Mouse (Mus musculus): ENCODE measurements around the gene Nelfcd. TPM values are rescaled to one million over a fixed set of nuclear protein-coding genes. Genes with fewer than 3 reads are reported as not detected.

The Nelfcd gene
- total RNA-seq (2021): 10 to 100 TPM; 50.3 to 51.2 TPM
- long read RNA-seq, transcript Nelfcd-202 (15 exons, 2,279 nt): major isoform, 91 of 119 reads
- long read RNA-seq, partial matches to known transcripts: 4 of 119 reads
- long read RNA-seq, other reads (novel, unspliced or antisense): 23 of 119 reads

DNA sequence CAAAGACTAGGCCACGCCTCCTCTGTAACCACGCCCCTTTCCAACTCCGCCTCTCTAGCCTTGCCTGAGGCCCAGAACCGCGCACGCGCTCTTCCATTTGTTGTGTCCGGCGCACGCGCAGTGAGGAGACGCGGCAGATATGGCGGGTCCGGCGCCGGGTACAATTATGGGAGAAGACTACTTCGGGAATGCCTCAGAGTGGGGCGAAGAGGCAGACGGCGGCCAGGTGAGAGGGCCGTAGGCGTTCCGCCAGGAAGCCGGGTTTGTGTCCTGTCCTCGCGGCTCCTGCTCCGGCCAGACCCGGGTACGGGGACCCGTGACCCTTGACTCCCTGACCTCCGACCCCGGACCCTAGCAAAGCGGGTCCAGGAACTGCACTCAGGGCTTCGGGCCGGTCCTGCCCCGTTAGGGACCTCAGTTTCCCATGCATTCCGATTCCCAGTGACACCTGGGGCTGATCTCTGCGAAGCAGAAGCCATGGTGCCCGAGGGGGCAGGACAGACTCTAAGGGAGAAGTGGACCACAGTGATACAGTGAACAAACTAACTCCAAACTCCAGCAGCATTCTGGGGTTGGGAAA, at the start of gene Nelfcd:
TSS of gene Nelfcd (plus strand) at position 74 of the 580 bp plus-strand sequence.
- peak; percentile 87 to 96 for DNase-seq (ENCODE audit: low spot score in 2 of 2)

DNA sequence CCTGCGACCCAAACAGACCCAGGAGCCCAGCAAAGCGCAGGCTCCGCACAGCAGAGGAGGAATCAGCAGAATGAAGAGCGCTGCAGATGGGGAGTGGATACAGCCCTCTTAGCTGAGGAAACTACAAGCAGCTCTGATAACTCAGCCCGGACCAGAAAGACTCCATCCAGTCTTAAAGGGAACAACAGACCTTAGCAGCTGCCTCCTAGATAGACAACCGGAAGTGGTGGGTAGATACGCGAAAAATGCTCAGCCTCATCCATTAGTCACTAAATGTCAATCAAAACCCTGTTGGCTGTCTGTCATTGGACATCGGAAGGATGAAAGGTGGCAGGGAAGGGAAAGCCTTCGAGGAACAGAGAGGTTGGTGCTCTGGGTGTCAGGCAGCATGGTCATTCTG, 49.0 kb upstream of the Nelfcd start:
- no peak for DNase-seq (ENCODE audit: low spot score in 2 of 2)

DNA sequence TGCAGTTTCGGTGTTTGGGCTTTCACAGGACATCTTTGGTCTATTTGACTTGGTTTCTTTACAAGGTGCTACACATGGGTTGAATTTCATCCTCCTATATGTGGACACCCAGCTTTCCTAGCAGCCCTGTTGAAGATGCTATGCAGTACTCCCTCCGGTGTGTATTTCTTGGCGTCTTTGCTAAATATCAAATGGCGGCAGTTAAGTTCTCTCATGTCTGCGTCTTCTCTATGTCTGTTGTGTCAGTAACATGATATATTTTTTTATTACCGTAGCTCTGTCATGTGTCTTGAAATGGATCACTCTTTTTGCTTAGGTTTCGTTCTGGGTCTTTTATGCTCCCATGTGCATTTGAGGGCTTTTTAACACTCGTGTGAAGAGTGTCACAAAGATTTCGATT, 34.6 kb upstream of the Nelfcd start:
- no peak for DNase-seq (ENCODE audit: low spot score in 2 of 2)

DNA sequence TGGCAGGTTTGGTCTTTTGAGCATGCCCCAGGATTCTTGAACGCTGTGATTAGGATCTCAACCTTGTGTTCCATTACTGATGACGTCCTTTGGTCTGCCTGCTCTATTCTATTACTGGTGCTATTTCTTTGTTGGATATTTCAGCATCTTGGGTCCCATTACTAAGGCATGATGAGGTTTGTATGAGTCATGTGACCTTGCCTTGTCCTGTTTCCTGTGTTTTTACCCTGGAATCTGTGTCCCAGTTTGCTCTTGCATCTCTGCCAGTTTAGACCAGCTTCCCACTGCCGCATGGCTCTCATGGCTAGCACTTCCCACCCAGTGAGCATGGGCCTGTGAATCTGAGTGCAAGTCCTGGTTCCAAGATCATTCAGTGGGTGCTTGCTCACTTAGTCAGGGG, 23.7 kb upstream of the Nelfcd start:
- DNase-seq (ENCODE audit: low spot score in 2 of 2): no peak

DNA sequence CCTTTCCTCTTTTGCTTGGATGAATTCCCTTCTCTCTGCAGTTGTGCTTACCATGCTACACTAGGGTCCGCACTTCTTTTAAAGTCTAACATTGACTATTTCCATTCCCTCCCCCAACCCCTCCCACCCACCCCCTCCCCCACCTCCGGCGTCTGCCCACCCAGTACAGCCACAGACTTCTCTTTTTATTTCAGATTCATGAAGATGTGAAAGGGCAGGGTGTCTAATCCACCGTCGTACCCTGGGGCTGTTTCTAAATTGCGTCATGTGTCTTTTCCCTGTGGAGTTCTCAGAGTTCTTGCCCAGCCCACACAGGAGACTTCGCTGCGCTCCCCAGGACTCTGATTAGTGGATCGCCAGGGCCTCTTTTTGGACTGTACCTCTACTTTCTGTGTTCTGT, 23.1 kb upstream of the Nelfcd start:
- no peak for DNase-seq (ENCODE audit: low spot score in 2 of 2)

DNA sequence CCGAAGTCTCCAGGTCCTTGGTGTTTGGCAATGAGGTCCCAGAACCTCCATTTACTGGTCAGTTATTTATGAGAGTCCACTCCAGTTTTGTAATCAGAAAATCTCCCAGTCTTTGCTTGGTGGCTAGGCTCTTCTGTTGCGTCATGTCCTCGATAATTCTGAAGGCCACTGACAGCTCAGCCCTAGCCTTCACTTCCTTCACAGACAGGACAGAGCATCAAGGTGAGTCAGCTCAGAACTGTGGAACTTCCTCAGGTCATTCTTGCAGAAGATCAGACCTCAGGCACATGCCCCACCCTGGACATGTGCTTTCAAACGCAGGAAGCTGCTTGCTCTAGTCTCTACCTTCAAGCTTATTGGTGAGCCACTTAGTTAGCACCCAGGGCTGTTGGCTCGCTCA, 22.2 kb upstream of the Nelfcd start:
- no peak for DNase-seq (ENCODE audit: low spot score in 2 of 2)

DNA sequence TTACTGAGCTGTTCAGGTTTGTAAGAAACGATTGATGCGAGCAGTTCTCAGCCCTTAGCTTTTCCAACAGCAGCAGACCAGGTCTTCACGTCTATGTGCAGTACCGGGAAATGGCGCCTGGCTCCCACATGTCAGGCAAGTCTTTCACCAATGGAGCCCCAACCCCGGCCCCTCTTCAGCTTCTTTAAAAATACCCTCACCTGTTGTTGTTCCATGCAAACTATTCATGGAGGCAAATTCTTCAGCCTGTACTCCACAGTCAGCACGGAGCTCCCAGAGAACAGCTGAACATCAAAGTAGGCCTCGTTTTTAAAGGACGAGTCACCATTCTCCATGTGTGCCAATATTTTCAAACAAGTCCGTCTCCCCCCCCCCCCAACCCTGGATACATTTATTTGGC, 19.0 kb upstream of the Nelfcd start:
- DNase-seq (ENCODE audit: low spot score in 2 of 2): no peak

DNA sequence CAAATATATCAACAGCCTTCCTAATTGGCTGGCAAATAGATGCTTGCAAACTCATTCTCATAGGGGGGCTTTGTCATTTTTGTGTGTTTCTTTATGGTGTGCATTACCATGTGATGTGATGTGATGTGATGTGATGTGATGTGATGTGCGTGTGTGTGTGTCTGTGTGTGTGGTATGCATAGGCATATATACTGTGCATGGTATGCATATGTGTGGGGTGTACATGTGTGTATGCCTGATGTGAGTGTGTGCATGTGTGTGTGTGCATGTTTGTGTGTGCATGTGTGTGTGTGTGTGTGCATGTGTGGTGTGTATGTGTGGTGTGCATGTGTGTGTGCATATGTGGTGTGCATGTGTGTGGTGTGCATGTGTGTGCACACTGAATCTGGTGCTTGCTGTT, 18.5 kb upstream of the Nelfcd start:
- DNase-seq (ENCODE audit: low spot score in 2 of 2): no peak

DNA sequence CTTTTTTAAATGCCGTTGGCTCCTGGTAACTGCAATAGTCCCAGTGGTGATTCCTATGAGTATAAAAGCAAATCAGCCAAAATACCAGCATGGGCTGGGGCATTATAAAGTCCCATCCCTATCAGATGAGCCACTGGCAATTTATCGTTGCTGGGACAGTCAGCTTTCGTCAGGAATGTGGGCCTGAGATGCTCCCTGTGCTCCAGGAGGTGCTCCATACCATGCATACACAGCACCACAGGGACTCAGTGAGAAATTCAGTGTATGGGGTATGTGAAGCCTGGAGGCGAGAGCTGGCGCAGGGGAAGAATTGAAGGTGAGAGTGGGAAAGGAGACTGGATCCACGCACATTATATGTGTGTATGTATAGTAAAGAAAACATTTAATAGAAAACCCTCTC, 17.7 kb upstream of the Nelfcd start:
- DNase-seq (ENCODE audit: low spot score in 2 of 2): no peak

DNA sequence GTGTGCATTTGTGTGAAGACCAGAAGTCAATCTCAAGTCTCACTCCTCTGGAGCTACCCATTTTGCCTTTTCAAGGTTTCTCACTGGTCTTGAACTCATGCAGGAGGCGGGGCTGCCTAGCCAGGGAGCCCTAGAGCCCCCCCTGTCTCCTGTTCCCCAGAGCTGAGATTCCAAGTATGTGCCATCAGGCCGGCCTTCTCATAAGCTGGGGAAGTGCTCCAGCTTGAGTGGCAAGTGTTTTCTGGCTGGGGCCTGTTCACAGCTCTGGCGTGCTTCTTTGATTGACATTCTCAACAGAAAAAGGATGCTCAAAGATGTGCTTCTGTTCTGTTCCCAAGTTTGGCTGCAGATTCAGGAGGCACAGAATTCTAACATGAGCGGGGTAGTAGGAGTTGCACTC, 15.2 kb upstream of the Nelfcd start:
- peak in 1 of 2 experiments; percentile 21 for DNase-seq (ENCODE audit: low spot score in 2 of 2)

DNA sequence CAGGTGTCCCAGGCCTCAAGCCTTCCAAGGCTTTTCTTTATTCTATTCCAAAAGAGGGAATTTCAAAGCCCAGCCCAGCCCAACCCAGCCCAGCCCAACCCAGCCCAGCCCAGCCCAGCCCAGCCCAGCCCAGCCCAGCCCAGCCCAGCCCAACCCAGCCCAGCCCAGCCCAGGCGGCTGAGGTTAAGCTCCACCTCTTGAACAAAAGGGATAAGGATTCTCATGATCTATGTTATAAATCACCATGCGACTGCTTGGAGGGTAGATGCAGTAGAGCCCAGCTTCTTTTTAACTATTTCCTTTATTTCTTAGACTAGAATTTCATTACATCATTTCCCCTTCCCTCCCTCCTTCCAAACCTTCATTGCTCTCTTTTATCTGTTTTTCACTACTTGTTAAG, 5.4 kb upstream of the Nelfcd start:
- no peak for DNase-seq (ENCODE audit: low spot score in 2 of 2)

DNA sequence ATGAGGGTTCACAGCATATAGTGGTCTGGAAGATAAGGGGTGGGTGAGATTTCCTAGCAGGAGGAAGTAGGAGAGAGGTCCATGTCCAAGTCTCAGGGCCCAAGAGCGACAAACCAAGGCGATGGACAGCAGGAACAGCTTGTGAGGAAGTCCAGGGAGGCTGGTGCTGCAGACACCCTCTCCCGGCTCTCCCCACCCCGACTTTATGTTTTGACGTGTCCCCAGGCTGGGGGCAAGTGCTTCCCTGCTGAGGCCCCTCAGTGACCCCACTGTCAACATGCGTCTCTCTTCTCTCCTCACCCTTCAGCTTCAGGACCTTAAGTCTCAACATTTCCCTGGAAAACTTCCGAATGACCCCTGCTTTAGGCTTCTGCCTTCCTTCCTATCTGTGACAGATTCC, 2.5 kb upstream of the Nelfcd start:
- DNase-seq (ENCODE audit: low spot score in 2 of 2): no peak

DNA sequence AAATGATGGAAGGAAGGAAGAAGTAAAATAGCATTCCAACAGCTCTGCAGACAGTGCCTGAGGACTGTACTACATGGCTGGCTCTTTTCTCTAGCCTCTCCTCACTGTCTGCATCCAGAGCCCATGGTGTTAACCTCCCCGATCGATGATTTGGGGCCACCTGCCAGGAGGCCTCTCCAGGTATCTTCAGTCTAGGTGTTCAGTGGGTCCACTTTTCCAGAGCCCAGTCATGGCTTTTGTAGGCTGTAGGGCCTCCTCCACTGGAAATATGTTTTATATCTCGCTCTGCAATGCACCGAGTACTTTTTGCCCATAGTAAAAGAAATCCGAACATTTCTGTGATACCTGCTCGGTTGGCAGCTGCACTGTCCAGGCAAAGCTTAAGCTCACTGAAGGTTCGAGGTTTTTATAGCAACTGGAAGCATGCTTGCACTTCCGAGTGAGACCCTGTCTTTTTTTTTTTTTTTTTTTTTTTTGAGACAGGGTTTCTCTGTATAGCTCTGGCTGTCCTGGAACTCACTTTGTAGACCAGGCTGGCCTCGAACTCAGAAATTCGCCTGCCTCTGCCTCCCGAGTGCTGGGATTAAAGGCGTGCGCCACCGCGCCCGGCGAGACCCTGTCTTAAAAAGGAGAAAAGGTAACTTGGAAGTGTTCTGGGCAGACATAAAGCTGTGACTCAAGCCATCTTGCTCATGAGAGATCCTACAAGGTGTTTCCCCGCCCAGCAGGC, 438 bp upstream of the Nelfcd start:
- no peak for DNase-seq (ENCODE audit: low spot score in 2 of 2)

DNA sequence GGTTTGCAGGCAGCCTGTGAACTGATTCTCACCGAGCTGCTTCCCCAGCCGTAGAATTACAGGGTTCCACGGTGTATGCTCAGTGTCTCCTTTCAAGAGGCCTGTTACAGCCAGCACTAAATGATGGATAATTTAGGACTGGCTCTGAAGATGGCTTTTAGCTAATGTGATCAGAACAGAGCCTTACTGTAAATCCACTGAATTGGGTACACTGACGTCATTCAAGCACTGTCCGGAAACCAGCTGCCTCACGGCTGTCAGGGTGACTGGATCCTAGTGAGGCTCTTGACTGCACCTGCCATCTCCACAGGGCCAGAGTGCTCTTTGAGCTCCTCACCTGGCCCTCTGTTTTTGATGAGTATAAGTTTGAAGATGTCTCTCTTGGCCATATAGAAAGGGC, 5.5 kb downstream of the Nelfcd start:
- no peak for DNase-seq (ENCODE audit: low spot score in 2 of 2)

DNA sequence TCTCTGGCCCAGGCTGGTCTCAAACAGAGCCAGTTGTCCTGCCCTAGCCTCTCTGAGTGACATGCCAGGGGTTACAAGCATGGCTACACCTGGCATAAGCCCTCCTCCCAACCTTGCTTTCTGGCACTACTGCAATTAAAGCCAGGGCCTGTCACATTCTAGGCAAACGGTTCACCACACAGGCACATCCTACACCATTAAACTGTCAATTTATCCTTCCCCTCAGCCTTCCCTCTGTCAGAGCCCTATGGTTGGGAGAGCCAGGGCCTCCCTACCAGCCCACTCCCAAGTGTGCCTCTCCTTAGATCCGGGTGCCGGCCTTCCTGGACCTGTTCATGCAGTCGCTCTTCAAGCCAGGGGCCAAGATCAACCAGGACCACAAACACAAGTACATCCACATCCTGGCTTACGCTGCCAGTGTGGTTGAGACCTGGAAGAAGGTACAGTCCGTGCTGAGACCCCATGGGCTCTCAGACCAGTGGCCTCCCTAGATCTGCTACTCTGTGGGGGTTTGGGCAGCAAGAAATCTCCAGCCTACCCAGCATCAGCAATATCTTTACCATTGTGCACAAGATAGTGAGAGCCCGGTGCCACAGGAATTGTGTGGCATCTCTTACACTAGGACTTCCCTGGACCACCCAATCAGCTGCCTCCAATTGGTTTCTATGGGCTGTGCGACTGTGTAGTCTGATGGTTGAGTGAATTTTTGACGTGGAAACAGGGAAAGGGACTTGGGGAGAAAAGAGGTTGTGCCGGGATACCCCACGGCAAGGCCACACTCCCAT, 8.9 kb downstream of the Nelfcd start:
- no peak for DNase-seq (ENCODE audit: low spot score in 2 of 2)

DNA sequence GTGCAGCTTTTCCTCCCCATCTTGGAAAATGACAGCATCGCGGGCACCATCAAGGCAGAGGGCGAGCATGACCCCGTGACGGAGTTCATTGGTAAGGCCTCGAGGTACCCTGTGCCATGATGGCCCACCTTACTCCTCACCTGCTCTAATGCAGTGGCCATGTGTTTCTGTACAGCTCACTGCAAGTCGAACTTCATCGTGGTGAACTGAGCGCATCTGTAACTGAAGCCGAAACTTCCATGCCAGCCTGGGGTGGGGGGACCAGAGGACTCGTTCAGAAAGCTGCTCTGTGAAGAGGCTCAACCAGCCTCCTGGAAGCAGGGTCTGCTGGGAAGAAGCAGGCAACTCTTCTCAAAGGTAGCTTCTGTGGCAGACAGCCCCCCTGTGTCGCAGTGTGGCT, 11.3 kb downstream of the Nelfcd start:
- no peak for DNase-seq (ENCODE audit: low spot score in 2 of 2)

DNA sequence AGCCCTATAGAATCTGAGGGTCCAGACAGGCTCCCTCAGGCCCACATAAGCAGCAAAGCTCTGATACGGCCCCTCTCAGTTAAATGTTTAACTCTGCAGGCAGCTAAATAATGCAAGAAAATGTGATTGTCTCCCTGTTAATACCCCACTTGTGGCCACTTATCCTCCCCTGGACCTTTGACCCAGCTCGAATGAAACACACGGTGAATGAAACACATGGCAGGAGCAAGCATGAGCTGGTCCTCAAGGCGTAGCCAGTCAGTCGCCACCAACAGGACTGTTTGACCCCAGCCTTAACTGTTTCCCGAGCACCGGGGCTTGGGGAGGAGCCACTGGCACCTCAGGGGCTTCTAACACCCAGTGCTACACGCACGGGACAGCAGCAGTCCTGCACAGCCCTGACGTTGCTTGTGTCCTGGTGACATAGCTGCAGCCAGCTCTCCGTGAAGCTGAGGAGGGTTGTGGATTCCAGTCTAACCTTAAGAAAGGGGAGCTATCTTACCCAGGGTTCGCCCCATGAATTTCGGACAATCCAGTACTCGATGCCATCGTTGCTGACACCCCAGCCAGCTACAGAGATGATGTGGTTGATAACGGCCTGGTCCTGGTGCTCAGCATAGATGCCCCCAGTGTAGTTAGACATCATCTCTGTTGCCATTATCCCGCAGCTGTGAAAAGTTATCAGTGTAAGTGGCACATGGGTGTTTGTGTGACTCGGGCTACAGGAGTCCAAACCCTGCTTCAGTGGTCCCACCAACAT, 12.7 kb downstream of the Nelfcd start:
- no peak for DNase-seq (ENCODE audit: low spot score in 2 of 2)

DNA sequence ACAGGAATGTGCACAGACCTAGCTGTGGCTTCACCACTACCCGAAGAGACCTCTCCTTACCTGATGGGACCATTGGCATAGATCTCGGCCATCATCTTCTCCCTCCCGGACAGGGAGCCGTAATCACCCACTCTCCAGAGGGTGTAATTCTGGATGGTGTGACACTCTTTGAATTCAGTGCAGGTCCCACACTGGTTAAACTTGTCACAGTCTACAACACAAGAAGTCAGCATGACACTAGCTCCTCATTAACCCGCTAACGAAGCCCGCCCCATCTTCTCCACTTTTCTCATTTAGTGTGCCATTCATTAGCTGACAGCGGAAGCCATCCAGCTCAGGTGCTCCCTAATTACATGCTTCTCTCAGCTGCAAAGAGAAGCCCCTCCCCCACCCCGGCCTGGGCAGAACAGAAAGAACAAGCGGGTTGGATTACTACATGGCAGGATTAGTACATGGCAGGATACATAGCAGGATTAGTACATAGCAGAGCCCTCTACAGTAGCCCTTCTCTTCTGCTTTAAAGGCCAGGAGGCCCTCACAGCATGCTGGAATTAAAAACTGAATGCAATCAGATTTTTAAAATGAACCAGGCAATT, 13.5 kb downstream of the Nelfcd start:
- no peak for DNase-seq (ENCODE audit: low spot score in 2 of 2)

DNA sequence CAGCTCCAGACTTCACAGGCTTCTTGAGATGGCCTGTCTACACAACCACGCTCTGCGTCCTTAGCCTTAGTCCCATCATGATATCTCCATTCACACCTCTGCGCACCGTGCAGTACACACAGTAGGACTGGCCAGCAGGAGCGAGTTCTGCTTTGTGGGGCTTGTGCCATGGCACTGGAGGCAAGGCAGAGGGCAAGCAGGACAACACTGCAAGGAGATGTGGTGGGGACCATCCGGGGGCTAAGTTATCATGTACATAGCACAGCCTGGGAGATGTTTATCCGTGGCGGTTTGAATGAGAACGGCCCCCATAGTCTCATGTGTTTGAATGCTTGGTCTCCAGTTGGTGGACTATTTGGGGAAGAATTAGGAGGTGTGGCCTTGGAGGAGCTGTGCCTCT, 19.3 kb downstream of the Nelfcd start:
- no peak for DNase-seq (ENCODE audit: low spot score in 2 of 2)

DNA sequence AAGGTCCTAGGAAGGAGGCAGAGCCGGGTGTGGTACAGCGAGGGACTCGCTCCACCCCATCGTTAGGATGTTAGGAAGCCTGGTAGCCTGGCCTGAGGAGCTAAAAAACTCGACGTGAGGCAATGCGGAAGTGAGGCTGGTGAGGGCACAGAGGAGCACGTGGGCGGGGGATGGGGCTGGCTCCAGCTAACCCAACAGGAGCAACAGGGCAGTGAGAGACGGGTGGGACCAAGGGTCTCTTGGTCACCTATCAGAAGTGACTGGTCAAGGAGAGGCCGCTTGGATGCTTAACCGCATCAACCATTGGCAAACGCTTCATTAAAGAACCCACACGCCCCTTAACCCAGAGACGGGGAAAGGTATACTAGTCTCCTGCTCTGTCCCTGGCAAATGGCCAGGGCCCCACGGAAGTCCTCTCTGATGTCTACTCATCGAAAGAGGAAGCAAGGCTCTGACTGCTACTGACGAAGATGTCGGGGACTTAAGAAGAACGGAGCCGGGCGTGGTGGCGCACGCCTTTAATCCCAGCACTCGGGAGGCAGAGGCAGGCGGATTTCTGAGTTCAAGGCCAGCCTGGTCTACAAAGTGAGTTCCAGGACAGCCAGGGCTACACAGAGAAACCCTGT, 20.6 kb downstream of the Nelfcd start:
- DNase-seq (ENCODE audit: low spot score in 2 of 2): no peak

All from layer of hippocampus, adult 18-20 months (tissue).